Mouse (Mus musculus): Measurements from ENCODE around the gene Swi5. TPM values are rescaled to one million over a fixed set of nuclear protein-coding genes. Genes with fewer than 3 reads are reported as not detected.

The Swi5 gene
- polyA plus RNA-seq, 1 experiment from 2014 or later = 214 TPM

DNA sequence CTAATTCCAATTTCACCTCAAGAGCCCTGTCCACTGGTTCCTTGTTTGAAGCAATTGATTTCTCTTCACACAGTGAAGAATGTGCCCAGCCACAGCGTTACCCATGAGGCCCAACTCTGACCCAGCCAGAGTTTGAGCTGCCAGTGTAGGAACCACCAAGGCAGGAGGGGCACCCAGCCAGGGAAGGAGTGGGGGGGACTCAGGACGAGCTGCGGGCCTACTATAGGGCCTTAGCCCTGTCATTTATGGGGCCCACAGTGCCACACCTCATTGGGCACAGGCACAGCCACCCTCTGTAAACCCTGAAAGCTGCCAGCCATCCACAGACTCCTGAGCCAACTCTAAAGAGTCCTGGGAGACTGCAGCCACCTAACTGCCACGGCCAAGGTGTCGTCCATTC lies 33.3 kb downstream of the Swi5 start:
- ATAC-seq = no peak
- Histone ChIP-seq H3K36me3 (peaks cover 85% of the 10 kb centered on the region), H3K4me3 (no peak overlapping the region), H3K9ac (no peak overlapping the region), H3K4me1 (peaks cover 13% of the 10 kb centered on the region), H3K27ac (no peak overlapping the region), H3K27me3 (replicated peaks) (no peaks in the 10 kb centered on the region), H3K4me2 (no peak overlapping the region), H3K9me3 (replicated peaks) (no peaks in the 10 kb centered on the region)
- WGBS (ENCODE audit: insufficient replicate concordance) = 75% methylated on average over 5 of the region's 5 CpGs

DNA sequence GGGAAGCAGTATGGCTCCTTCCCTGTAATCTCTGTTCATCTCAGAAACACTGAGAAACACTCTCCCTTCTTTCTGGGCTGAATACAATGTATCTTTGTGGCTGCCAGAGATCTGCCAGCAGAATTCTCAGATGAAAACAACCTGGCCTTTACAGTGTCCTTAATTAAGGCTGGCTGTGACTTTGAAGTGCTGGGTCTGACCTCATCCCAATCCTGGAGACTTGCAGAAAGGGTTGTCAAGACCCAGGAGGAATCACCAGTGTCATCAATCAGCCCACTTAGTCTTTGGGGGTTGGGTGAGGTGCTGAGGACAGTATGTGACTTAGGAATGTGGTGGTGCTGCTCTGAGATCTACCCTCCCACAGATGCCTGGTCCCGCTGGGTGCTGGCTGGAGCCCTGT lies 34.5 kb downstream of the Swi5 start:
- WGBS (ENCODE audit: insufficient replicate concordance) = 92% methylated on average over 1 of the region's 1 CpGs
- peaks cover 97% of the 10 kb centered on the region for H3K36me3 ChIP-seq
- no peaks in the 10 kb centered on the region for H3K9me3 ChIP-seq (replicated peaks)
- H3K4me3 ChIP-seq = no peak overlapping the region
- no peak overlapping the region for H3K27ac ChIP-seq
- no peaks in the 10 kb centered on the region for H3K27me3 ChIP-seq (replicated peaks)
- no peak for ATAC-seq
- no peak overlapping the region for H3K9ac ChIP-seq
- no peak overlapping the region for H3K4me2 ChIP-seq
- peaks cover 2% of the 10 kb centered on the region for H3K4me1 ChIP-seq

DNA sequence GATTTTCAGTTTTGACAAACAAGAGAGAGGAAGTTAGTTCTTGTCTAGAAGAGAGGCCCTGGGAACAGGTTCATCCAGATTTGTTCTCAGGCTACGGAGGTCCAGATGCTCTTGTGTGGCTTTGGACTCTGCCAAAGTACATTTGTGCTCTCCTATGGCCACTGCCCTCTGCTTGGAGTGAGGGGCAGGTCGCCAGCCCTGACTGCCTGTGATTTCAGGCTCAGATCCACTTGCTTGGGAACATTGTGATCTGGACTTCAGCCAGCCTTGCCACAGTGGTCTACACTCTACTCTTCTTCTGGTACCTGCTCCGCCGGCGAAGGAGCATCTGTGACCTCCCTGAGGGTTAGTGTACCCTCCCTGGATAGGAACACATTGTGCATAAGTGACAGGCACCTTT lies 35.2 kb downstream of the Swi5 start:
- H3K27ac ChIP-seq = no peak overlapping the region
- no peak overlapping the region for H3K9ac ChIP-seq
- H3K4me2 ChIP-seq = no peak overlapping the region
- H3K4me1 ChIP-seq = no peaks in the 10 kb centered on the region
- WGBS (ENCODE audit: insufficient replicate concordance) = 86% methylated on average over 5 of the region's 5 CpGs
- no peak overlapping the region for H3K4me3 ChIP-seq
- H3K36me3 ChIP-seq = peaks cover 97% of the 10 kb centered on the region
- no peaks in the 10 kb centered on the region for H3K9me3 ChIP-seq (replicated peaks)
- no peaks in the 10 kb centered on the region for H3K27me3 ChIP-seq (replicated peaks)
- no peak for ATAC-seq

DNA sequence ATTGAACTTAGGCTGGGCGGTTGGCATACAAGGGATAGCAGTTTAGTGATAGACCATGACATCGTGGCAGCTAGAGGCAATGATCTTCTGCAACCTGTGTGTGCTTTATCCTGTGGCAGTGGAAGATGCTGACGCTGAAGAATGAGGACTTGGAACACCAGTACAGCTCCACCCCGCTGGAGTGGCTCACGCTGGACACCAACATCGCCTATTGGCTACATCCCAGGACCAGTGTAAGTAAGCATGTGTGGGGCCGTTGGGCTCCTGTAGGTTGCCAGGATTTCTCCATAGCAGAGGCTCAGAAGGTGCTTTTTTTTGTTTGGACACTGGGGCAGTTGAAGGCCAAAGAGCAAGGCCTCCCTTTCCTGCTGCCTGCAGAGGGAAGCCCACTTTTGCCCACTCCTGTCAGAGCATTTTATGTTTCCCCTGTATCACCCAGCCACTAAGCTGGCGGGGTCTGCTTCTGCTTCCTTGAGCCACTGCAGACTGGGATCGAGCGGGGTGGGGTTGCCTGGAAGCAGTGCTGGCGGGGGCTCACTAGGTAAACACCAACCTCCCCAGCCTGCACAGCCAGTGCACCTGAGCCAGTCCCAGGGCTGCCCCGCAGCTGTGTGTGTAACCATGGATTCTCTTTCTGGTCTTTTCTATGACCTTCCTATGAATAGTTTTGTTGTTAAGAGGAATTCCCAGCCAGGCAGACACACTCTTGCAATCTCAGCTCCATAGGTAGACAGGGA lies 35.9 kb downstream of the Swi5 start:
- Histone ChIP-seq H3K27ac (no peak overlapping the region), H3K9ac (no peak overlapping the region), H3K4me2 (no peak overlapping the region), H3K36me3 (peaks cover 97% of the 10 kb centered on the region), H3K9me3 (replicated peaks) (no peaks in the 10 kb centered on the region), H3K4me1 (no peaks in the 10 kb centered on the region), H3K4me3 (no peak overlapping the region), H3K27me3 (replicated peaks) (no peaks in the 10 kb centered on the region)
- ATAC-seq = no peak
- WGBS (ENCODE audit: insufficient replicate concordance) = 82% methylated on average over 12 of the region's 12 CpGs

DNA sequence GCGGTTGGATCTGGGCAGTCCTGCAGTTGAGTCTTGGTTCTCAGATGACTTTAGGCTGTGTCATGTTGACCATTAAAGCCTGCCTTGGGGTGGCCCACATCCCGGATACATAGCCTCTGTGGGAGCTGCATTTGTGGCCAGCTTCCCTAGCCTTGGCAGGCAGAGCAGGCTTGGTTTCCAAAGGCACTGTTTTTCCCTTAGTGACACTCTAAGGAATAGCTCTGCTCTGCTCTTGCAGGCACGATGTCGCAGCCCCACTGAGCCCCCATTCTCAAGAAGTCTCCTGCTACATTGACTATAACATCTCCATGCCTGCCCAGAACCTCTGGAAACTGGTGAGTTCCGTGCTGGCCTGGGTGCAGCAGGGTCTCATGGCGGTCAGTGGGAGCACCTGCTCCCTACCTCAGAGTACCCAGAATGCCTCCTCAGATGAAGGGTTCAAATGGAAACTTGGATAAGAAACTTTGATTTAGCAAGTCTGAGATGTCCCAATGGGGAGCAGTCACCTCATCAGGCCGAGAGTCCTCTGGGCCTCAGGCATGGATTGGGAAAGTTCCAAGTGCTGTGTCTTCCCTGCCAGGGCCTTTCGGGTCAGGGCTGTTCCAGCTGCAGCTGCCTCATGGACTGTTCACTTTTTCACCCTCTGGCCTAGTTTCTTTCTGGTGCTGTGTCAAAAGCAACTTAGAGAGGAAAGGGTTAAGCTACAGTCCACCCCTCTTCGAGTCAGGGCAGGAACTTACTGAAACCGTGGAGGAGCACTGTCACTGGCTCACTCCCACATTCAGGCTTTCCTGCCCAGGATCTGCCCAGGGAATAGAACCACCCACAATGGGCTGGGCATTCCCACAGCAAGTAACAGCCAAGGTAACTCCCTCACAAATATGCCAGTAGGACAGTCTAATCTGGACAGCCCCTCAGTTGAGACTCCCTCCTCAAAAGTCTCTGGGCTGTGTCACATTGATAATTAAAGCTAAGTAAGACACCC lies 39.2 kb downstream of the Swi5 start:
- Histone ChIP-seq H3K36me3 (peaks cover 100% of the 10 kb centered on the region), H3K4me3 (no peak overlapping the region), H3K27ac (no peak overlapping the region), H3K9ac (no peak overlapping the region), H3K9me3 (replicated peaks) (no peaks in the 10 kb centered on the region), H3K4me1 (no peaks in the 10 kb centered on the region), H3K4me2 (no peak overlapping the region), H3K27me3 (replicated peaks) (no peaks in the 10 kb centered on the region)
- ATAC-seq = no peak
- WGBS (ENCODE audit: insufficient replicate concordance) = 73% methylated on average over 10 of the region's 10 CpGs

DNA sequence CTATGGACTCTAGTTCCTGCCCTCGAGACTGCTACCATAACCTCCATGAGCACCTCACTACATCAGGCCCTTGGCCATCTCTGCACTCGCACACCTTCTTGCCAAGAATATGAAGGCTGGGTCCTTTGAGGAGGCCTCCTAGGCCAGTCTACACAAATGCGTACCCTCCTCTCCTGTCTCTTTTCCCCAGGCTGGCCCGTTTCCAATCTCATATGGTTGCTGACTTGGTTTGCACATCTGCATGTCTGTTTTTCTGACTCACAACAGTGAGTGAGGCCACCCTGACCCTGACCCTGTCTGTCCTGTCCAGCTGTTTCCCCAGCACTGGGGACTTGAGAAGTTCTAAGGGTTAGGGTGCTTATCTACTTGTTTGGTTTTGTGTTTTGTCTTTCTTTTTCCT lies 41.1 kb downstream of the Swi5 start:
- 66% methylated on average over 4 of the region's 4 CpGs for WGBS (ENCODE audit: insufficient replicate concordance)
- Histone ChIP-seq H3K4me3 (no peak overlapping the region), H3K36me3 (peaks cover 100% of the 10 kb centered on the region), H3K4me2 (no peak overlapping the region), H3K27me3 (replicated peaks) (no peaks in the 10 kb centered on the region), H3K9ac (no peak overlapping the region), H3K4me1 (no peaks in the 10 kb centered on the region), H3K27ac (no peak overlapping the region), H3K9me3 (replicated peaks) (no peaks in the 10 kb centered on the region)
- no peak for ATAC-seq

DNA sequence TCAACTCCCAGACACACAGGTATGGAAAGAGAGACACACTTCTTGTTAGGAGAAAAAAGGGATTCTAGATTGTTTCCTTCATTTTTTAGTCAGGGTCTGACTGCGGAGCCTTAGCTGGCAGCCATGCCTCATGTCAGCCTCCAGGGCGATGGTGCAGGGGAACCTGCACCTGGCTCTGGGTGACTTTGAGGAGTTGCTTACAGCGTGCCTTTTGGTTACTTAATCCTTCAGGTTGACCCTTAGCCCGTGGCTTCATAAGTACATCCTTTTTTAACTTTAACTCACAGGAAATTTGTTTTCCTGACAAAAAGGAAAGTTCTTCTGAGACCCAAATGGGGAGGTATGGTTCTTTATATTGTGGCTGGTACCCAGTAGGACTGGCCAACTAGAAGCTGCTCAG lies 44.9 kb downstream of the Swi5 start:
- Histone ChIP-seq H3K36me3 (peaks cover 89% of the 10 kb centered on the region), H3K9ac (no peak overlapping the region), H3K27ac (no peak overlapping the region), H3K4me2 (no peak overlapping the region), H3K4me1 (peaks cover 8% of the 10 kb centered on the region), H3K9me3 (replicated peaks) (no peaks in the 10 kb centered on the region), H3K4me3 (no peak overlapping the region), H3K27me3 (replicated peaks) (no peaks in the 10 kb centered on the region)
- no peak for ATAC-seq
- 79% methylated on average over 4 of the region's 4 CpGs for WGBS (ENCODE audit: insufficient replicate concordance)

DNA sequence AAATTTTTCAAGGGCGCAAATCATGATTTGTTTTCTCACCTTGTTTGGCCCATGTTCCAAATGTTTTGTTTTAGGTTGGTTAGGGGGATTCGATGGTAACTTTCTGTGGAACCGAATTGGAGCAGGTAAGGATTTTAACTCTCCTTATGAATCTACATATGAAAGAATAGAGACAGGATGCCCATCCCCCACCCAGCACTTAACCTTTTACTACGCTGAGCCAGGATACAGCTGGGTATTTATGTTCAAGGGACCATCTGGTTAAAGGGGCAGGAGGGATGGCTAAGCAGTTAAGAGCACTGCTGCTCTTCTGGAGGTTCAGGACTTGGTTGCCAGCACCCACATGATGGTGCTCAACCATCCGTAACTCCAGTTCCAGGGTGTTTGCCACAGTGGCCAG lies 47.3 kb downstream of the Swi5 start:
- no peak for ATAC-seq
- H3K36me3 ChIP-seq = peaks cover 65% of the 10 kb centered on the region
- WGBS (ENCODE audit: insufficient replicate concordance) = 86% methylated on average over 5 of the region's 5 CpGs

DNA sequence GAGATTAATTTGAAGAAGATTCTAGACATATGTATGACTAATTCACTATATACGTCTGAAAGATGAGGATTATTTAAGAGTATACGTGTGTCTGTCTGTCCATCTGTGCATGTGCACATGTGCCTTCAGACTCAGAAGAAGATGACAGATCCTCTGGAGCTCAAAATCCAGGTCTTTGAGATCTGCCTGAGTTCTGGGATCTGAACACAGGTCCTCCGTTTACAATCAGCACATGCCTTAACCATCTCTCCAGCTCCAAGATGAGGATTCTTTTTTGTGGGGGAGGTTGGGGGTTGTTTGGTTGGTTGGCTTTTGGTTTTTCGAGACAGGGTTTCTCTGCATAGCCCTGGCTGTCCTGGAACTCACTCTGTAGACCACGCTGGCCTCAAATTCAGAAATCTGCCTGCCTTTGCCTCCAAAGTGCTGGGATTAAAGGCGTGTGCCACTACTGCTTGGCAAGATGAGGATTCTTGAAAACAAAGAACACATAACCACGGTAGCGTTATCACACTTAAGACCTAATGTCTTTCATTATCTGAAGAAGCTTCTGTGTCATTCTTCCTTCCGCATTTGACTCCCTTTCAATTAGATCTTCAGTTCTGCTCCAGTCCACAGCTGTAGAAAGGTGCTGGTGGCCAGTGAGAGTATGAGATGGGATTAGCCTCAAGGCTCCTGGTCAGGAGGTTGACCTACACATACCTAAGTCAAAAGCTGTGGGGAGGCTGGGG lies 49.0 kb downstream of the Swi5 start:
- 67% methylated on average over 9 of the region's 9 CpGs for WGBS (ENCODE audit: insufficient replicate concordance)
- H3K4me3 ChIP-seq = no peak overlapping the region
- H3K9ac ChIP-seq = no peak overlapping the region
- no peak overlapping the region for H3K27ac ChIP-seq
- H3K4me2 ChIP-seq = no peak overlapping the region
- H3K9me3 ChIP-seq (replicated peaks) = no peaks in the 10 kb centered on the region
- H3K36me3 ChIP-seq = peaks cover 61% of the 10 kb centered on the region
- no peaks in the 10 kb centered on the region for H3K27me3 ChIP-seq (replicated peaks)
- ATAC-seq = no peak
- peaks cover 39% of the 10 kb centered on the region for H3K4me1 ChIP-seq

More for the DNA sequence above, 47.3 kb downstream of the Swi5 start:
- peaks cover 23% of the 10 kb centered on the region for H3K4me1 ChIP-seq
- no peaks in the 10 kb centered on the region for H3K9me3 ChIP-seq (replicated peaks)
- no peaks in the 10 kb centered on the region for H3K27me3 ChIP-seq (replicated peaks)
- H3K27ac ChIP-seq = no peak overlapping the region
- H3K9ac ChIP-seq = no peak overlapping the region
- no peak overlapping the region for H3K4me2 ChIP-seq
- no peak overlapping the region for H3K4me3 ChIP-seq

DNA sequence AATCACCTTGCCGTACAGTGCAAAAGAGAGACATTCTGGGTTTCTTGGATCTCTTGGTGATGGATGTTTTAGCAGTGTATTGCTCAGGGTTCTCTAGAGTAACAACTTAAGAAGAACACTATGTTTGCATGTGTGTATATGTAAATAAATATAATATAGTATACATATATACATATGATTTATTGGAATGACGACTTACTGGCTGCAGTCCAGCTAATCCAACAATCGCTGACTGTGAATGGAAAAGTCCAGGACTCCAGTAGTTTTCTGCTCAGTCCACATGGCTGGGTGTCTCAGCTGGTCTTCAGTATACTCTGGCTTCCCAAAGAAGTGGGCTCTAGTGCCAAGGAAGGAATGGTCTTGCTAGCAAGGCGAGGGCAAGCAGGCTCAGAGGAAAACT lies 50.3 kb downstream of the Swi5 start:
- Histone ChIP-seq H3K27me3 (replicated peaks) (no peaks in the 10 kb centered on the region), H3K9me3 (replicated peaks) (no peaks in the 10 kb centered on the region), H3K36me3 (peaks cover 61% of the 10 kb centered on the region), H3K9ac (peak overlapping the region; percentile 86), H3K4me1 (peaks cover 43% of the 10 kb centered on the region), H3K27ac (peak overlapping the region; percentile 89), H3K4me3 (peak overlapping the region; percentile 80), H3K4me2 (peak overlapping the region; percentile 94)
- no peak for ATAC-seq
- WGBS (ENCODE audit: insufficient replicate concordance) = 38% methylated on average over 4 of the region's 4 CpGs

DNA sequence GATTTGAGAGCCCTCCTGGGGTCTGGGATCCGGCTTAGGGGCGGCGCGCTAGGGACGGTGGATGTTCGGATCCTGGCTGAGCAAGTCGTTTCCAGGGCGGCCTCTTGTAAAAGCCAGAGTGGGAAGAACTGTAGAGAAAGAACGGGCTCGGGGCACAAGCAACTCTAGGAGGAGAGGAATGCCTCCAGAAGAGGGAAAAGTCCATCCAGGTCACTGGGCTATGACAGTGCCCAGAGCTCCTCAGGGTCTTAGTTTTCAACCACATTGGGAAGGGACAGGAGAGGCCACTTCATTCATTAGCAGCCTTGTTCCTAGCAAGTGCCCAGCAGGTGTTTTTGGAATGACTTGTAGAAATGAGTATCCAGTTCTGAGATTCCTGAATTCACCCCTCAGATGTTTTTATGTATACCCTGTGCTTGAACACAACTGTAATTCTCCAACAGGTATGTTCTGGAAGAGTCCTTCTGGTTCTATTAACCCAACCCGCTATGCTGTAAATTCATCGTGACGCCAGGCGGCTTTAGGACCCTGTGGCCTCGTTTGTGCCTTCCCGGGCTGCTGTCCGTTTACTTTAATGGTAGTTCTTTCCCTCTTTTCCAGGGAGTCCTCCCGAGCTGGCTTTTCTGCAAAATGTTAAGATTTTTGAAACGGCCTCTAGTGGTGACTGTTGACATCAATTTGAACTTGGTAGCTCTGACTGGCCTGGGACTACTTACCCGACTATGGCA lies 51.0 kb downstream of the Swi5 start:
- H3K4me2 ChIP-seq = peak overlapping the region; percentile 94
- no peaks in the 10 kb centered on the region for H3K9me3 ChIP-seq (replicated peaks)
- H3K27ac ChIP-seq = peak overlapping the region; percentile 89
- ATAC-seq = peak; percentile 50
- H3K4me1 ChIP-seq = peaks cover 43% of the 10 kb centered on the region
- peak overlapping the region; percentile 86 for H3K9ac ChIP-seq
- H3K36me3 ChIP-seq = peaks cover 61% of the 10 kb centered on the region
- WGBS (ENCODE audit: insufficient replicate concordance) = under 1% methylated on average over 20 of the region's 20 CpGs
- peak overlapping the region; percentile 80 for H3K4me3 ChIP-seq
- no peaks in the 10 kb centered on the region for H3K27me3 ChIP-seq (replicated peaks)
